Mouse (Mus musculus): ENCODE results near the gene Twf1.
A peak's percentile ranks its signal among the peaks of the same experiment; 100 is the strongest.

Gene Twf1

DNA sequence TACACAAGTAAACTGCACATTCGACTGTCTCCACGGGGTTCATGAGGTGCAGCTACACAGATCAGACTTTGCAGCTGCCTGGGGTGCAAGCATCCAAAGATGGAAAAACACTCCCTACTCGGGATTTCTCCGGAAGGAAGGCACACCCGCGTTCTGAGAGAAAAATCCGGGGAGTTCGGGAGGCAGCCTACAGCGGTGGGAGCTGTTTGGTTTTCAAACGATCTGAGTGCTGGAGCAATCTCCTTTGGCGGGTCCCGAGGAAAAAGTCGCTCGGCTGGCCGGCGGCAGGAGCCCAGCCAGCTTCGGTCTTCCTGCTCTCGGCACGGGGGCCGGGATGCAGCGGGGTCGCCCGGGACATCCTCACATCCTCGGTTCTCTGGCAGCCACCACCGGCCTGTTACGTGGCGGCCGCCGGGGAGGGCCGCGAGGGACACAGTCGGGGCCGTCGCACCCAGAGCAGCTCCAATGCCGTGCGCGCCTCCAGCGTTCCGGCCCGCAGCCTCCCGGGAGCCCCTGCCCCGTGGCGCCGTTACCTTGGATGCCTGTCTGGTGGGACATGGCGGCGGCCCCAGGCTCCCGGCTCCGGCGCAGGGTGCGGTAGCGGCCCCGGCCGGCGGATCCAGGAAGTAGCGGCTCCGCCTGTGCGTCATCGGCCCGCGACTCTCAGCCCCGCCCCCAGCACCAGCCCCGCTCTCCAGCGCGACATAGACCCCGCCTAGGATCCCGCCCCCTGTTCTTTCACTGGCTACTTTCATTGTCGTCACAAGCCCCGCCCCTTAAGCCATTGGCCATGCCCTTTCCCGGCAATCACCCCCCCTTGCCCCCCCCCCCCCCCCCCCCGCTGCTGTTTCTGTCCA, at the start of gene Twf1:
Gene Twf1 (minus strand): TSS at position 671 of the 857 bp plus-strand sequence.
- DNase-seq (ENCODE audit: low read depth, low spot score): peak; percentile 99

DNA sequence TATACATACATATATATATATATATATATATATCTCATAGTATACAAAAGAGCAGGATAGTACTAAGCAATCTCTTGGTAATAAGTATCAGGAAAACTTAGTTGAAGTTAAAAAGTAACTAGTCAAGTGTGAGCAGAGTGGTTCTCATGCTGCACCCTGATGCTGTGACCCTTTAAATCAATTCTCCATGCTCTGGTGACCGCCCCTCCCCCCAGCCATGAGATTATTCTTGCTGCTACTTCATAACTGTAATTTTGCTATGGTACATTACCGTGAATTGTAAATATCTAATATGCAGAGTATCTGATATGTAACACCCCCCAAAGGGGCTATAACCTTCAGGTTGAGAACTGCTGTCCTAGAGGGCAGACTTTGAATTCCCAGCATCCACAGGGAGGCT, 49.4 kb upstream of the Twf1 start:
- DNase-seq (ENCODE audit: low read depth, low spot score): no peak

DNA sequence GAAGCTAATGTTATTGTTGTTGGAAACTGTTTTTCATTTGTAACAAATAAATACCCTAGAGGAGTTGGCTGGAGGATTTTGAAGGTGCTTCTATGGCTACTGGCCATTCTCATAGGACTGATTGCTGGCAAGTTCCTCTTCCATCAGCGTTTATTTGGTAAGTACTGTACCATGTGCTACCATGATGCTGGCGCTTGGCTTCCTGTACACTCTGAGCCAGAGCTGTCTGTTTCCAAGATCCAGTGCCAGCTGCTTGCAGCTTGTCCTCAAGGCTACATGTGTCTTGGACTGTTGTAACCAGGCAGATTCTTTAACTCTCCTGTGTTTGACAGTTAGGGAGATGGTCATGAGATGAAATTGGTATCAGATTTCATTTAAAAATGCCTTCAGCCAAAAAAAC, 48.5 kb upstream of the Twf1 start:
- DNase-seq (ENCODE audit: low read depth, low spot score): no peak

DNA sequence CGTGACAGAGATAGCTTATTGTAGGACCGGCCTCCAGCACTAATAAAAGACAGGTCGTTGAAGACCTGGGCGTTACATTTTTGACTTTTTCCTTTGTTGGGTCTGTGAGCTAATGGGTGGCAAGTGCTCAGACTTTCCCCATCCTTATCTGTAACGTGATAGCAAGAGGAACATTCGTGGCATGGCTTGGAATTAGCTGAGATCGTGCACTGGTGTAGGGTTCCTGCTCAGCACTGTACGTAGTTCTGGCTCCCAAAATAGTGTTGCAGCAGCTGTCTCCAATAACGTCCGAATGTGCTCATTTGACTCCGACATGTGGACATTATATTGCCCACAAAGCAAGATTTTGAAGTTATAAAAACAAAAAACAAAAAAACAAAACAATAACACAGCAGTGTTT, 44.8 kb upstream of the Twf1 start:
- no peak for DNase-seq (ENCODE audit: low read depth, low spot score)

DNA sequence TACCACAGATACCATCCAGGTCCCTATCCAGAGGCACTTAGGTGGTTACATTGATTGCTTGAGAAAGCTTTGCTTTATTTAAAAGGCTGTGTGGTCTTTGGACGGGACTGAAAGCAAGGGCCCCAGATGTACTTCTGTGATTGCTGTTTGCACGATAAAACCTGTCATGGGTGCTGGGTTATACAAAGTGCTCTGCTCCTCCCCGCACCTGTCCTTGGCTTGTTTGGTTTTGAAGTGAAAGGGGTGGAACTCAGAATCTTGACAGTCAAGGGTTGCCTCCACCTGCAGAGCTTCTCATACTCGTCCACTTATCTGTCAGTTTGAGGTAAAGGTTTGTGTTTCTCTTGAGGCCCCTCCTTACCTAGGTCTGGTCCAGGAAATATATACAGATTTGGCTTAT, 40.9 kb upstream of the Twf1 start:
- no peak for DNase-seq (ENCODE audit: low read depth, low spot score)

DNA sequence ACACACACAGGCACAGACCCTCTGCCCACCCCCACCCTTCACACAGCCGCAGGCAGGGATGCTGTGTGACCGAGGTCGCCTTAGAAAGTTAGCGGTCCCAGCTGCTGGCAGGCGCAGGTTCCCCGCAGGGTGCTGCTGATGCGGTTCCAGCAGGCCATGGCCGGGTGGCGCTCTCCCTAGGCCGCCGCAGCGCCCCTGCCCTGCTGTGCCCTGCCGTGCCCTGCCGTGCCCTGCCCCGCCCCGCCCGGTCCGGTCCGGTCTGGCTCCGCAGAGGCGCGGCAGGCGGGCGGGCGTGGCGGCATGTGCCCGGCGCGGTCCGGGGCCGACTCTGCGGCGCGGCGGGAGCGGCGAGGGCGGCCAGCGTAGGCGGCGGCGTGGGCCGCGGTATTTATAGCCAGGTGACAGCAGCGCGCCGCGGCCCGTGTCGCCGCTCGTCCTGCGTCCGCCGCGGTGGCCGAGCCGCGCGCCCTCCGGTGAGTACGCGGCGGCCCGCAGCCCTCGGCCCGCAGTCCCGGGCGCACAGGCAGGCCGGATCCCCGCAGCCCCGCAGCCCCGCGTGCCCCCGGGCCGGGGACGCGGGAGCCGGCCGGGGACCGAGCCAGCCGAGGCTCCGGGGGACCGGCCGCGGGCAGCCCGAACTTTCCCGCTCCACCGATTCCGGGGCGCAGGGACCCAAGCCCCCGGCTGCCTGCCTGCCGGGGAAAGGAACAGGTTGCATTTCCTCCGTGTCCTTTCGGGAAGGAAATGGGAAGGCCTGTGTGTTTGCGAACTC, 39.3 kb upstream of the Twf1 start, which contains the start of gene Tmem117:
Gene Tmem117 (plus strand): TSS at position 403 of the 772 bp plus-strand sequence.
- no peak for DNase-seq (ENCODE audit: low read depth, low spot score)

DNA sequence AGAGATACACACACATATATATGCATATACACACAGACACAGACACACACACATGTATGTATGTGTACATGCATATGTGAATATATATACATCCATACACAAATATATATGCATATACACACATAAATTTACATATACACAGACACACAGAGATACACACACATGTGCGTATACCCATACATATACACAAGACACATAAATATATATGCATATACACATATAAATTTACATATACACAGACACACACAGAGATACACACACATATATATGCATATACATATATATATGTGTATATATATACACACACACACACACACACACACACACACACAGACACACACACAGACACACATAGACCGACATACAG, 38.8 kb upstream of the Twf1 start:
- DNase-seq (ENCODE audit: low read depth, low spot score): no peak

DNA sequence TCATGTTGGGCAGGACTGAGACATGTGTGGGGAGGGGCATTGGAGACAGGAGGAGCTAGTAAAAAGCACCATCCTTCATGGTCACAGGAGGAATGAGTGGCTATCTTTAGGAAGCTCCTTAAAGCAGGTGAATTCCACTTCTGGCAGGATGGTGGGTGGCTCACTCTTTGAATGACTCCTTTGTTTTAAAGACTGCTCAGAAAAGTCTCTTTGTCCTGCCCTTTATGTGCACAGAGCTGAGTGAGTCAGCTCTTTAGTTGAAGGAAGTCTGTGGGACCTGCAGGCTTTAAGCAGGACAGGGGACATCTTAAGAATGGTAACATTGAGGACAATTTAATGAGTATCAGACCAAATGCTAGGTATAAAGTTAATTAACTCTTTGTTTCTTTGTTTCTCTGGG, 31.2 kb upstream of the Twf1 start:
- peak; percentile 29 for DNase-seq (ENCODE audit: low read depth, low spot score)

DNA sequence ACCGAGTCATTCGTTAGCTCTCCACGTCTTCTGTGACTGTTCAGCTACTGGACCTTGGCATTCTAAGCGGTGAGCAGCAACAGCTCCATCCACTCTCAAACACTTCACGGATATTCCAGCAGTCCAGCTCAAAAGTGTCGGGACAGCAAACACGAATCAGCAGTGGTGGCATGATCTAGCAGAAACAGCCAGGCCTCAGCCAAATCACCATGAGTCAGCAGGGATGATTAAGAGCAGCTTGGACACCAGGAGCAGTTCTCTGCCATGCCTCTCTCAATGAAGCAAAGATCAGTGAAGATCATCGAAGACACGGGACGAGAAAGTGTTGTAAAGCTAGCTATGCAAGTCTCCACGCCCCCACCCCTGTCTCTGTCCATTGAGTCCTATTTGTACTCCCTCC, 26.3 kb upstream of the Twf1 start:
- peak; percentile 51 for DNase-seq (ENCODE audit: low read depth, low spot score)

DNA sequence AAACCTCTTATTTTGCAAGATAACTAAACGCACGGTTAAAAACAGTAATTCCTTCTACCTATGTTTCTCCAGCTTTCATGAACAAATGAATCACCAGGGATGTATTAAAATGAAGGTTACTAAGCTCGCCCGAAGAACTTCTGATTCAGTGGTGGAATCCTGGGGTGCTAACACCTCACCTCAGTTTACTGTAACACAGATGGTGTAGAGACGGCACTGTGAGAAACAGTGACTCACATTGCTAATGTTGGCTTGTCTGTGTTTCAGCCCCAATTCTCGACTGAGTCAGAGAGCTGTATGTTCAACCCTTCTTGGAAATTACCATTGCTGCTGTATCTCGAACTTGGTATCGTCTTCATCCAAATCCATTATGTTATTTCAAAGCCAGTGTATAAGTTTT, 18.1 kb upstream of the Twf1 start:
- no peak for DNase-seq (ENCODE audit: low read depth, low spot score)

DNA sequence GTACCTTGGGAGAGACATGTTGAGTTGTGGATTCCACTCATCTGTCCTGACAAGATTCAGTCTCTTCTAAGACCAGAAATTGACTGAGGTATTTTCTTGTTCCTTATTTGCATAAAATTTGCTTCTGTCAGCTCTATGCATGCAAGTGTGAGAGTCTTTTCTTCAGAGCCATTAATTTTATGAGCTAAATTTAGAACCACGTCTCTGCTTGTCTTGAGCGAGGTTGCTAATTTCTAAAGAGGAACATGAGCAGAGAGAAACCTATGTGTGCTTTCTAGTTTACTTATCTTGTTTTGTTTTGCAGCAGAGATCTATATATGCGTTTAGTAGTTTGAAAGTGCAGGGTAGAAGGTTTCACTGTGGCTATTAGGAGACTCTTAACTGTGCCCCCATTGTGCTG, 12.8 kb upstream of the Twf1 start:
- no peak for DNase-seq (ENCODE audit: low read depth, low spot score)

DNA sequence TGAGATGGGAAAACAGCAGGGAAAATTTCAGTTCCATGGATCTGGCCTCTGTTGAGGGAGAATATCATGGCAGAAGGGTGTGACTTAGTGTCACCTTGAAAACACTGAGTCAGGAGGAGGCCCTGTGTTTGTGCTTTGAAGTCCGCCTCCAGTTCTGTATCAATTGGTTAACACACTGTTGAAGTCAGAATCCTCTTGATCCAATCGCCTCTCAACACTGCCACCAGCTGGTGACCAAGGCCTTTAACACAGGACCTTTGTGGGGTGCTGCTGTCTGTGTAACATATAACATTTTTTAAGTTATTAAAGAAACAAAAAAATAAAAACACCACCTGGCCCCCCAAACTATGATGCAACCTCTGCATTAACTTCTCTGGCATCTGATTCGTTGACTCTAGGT, 11.7 kb upstream of the Twf1 start:
- DNase-seq (ENCODE audit: low read depth, low spot score): peak; percentile 79

DNA sequence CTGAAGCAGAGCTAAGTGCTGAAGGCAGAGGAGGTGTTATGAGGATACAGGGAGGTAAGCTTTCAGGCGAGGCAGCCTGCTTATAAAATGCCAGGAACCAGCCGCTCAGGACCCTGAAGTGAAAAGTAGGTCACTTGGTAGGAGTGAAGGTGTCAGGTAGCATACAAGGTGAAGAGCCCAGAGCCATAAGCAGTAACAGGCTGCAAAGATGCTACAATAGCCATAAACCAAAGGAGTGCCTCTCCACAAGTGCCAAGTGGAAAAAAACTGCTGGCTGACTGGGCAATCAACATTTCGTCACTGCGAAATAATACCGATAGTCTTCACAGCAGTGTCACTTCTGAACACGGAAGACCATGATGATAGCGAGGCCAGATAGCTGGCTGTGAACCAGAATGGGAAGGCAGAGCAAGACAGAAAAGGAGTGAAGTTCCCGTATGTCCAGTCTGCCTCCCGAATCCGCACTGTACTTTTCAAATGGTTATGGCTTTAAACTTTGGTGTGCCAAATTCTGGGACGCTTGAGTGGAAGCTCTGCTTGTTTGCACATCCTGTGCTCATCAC, 10.5 kb upstream of the Twf1 start:
- DNase-seq (ENCODE audit: low read depth, low spot score): no peak

DNA sequence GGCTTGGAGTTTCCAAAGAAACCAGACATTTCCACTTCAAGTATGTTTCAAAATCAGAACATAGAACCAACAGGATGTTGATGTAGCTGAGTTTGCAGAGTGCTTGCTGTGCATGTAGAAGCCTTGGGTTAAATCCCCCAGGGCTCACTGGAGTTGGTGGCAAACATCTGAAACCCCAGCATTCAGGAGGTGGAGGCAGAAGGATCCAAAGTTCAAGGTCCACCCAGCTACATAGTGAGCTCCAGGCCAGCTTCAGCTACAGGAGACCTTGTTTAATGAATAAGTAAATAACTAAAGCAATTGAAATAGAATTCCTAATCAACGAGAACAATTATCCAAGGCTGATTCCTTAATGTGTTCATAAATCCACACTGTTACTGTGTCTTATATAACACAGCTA, 3.9 kb upstream of the Twf1 start:
- DNase-seq (ENCODE audit: low read depth, low spot score): no peak

DNA sequence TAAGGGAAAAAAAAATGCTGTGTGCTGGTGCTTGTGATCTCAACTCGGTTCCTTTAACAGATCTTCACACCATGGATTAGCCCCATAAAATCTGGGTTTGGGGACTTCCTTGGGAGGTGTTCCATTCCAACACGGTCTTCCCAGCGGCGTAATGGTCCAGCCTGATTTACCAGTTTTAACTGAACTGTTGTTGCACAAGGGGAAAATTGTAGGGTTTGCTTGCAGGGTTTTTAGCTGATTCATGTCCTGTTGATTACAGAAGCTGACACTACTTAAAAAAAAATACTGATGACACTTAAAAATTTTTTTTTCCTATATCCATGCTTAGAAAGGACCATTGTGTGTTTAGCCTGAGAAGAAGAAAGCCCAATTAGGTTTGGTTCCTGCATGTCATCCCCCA, 1.7 kb upstream of the Twf1 start:
- DNase-seq (ENCODE audit: low read depth, low spot score): no peak

DNA sequence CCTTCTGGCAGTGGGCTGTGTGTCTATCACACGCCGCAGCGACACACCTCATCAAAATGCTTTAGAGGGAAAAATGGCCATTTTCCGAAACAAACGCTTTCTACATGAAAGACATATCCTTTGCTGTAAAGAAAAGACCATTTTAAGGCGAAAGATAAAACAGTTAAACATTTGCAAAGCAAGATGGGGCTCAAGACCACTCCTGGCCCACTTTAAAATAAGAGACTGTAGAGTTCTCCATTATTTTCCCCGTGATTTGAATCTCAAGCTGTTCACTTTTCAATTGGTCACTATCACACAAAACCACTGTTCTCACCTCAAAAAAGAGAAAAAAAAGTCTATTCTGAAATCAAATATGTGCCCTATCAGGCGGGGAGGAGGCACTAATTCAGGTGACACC, 394 bp upstream of the Twf1 start:
- DNase-seq (ENCODE audit: low read depth, low spot score): peak; percentile 10

DNA sequence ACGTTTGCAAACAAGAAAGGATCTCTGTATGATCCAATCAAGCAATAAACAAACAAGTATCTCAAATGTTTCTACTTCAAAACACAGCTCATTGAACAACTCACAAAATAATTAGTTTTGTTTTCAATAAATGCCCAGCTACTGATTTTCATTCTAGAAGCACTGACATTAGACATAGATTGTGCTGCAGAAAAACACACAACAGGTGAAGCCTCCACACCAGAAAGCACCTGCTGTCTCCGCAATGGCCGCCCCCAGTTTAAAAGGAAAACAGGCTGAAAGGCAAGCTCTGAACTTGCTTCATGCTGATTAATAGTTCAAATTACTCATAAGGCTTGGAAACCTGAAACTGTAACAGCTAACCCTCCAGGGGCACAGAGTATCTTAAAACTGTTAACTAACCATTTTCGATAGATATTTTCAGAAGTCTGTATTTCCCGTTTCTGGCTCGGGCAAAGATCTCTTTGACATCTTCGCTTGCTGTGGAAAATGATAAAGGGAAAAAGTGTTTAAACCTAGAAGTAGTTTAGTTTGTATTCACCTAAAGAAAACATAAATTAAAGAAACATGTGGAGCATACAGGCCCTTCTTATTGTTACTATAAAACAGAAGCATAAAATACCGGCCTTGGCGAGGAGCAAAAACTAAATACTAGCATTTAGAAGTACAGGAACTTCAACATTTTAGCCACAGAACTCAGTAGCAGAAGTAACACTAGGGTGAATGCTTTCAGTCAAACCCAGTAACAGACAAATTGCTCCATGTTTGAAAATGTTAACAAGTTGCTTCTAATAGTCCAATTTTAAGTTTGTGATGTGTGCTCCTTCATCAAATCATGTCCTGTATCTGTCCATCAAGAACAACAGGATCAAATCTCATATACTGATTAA, 1.6 kb downstream of the Twf1 start:
- no peak for DNase-seq (ENCODE audit: low read depth, low spot score)

DNA sequence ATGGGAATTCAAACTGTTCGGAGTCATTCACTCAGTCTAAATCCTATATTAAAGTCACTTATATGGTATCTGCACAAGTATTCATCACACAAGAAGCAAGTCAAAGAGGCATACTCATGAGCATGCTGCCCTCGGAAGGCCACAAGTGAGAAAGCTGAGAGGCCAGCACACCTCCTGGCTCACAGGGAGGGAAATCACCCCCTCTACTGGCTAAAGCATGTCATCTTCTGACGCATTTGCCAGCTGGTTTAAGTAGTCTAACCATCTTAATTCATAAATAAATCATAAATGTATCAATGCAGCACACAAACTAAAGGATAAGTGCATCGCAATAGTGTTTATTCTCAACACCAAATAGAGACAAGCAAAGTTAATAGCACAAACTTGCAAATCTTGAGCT, 5.0 kb downstream of the Twf1 start:
- peak; percentile 47 for DNase-seq (ENCODE audit: low read depth, low spot score)

DNA sequence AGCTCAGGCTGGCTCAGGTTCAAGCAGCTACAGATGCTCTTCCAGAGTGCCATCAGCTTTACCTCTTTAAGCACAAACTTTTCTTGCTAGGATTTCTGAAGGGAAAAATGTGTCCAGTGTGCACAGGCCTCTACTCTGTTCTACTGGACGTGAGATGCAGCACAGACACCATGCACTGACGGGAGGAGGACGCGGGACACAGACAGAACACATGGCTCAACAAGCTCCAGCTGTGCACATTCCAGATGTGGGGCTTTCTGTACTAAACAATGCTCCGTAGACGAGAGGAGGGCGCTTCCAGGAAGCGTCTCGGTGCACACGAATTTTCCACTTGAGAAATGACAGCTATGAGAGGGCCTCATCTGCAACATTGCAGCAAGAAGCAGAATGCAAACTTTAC, 6.5 kb downstream of the Twf1 start:
- no peak for DNase-seq (ENCODE audit: low read depth, low spot score)

DNA sequence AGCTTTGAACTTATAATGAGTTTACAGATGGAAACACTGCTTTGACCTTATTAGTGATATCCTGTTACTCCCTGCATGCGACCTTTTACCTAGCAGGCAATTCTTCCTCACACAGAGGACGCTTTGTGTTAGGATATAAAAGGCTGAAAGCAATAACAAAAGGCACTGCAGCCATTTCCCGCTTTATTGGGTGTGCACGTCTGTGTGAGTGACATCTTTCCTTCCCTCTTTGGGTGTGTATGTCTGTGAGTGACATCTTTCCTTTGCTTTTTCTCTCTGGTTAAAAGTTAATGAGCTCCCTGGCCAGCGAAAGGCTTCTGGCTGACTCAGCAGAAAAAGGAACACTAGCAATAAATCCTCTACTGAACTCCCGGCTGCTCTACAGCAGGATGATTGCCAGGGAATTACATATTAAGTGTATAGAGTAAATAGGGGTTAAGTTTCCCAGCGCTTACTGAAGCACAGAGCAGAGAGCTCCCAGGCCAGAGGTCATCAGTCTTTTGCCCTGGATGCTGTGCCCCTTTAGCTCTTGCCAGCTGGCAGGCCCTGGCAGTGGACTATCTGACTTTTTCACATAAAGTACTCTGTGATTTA, 7.6 kb downstream of the Twf1 start:
- no peak for DNase-seq (ENCODE audit: low read depth, low spot score)

DNA sequence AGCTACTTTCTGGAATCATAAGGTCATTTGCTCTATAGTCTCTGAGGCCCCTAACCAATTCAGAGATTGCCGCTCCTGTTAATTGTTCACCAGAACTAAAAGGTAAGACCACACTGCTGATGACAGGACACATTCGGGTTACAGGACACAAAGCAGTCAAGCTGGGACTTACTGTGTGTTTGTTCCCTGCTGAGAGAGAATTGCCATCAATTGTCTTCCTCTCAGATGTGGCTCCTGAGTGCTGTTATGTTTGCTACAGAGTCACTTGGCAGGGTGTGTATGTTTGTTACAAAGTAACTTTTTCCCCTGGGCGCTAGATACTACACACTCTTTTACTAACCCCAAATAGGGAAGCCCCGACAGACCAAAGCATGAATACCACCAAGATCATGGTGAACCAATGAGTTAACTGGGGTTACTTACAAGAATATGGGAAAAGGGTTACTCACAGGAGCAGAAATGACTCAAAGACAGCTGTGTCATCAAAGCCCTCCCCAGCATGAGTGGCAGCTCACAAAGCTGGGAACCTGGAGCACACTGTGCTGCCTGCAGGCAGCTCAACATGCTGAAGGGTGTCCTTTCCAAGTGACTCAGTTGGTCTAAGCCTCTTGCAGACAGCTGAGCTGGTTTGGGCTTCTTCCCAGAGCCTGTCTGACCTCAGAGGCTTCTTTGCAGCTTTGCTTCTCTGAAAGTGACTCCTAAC, 15.0 kb downstream of the Twf1 start:
- peak; percentile 80 for DNase-seq (ENCODE audit: low read depth, low spot score)
